Mouse (Mus musculus) liver, postnatal 0 days (tissue): ENCODE results near the gene Ccdc81.

Experiments used
- CTCF ChIP-seq: sonication (generic); IDR thresholded peaks from 2 replicates; pipeline ENCODE4 v1.5.1; 2016; ENCODE audit warnings: antibody characterized with exemption, low read depth
- EP300 ChIP-seq: IDR thresholded peaks from 2 replicates; pipeline ENCODE4 v1.6.1; 2016; ENCODE audit warnings: antibody characterized with exemption, low read depth, mild to moderate bottlenecking

GRCm38 (mm10) chr7:89909711-89910110 lies 6.3 kb upstream of the Ccdc81 start:
- no peak for TF ChIP-seq EP300
- TF ChIP-seq CTCF = no peak
